Mouse (Mus musculus): Measurements from ENCODE around the gene Txnip. TPM values are rescaled to one million over a fixed set of nuclear protein-coding genes. Genes with fewer than 3 reads are reported as not detected.
"Not testable (repeated sequence)": the region's sequence is repeated elsewhere in the genome, so short reads cannot be mapped to it uniquely, and the experiment has no call there.

Gene Txnip
- polyA plus RNA-seq (2016; fragmentation: Nextera tagmentation; extraction: Ambion mirVana): 75.8 and 80.8 TPM in 2 replicates

GRCm38 (mm10) chr3:96557694-96558093 lies at the start of gene Txnip:
Gene Txnip, plus strand, starts transcription at chr3:96557957.
- Histone ChIP-seq H3K27ac (peak within 1 kb of the TSS; percentile 91), H3K4me1 (peaks cover 42% of the 10 kb centered on the region)

DNA sequence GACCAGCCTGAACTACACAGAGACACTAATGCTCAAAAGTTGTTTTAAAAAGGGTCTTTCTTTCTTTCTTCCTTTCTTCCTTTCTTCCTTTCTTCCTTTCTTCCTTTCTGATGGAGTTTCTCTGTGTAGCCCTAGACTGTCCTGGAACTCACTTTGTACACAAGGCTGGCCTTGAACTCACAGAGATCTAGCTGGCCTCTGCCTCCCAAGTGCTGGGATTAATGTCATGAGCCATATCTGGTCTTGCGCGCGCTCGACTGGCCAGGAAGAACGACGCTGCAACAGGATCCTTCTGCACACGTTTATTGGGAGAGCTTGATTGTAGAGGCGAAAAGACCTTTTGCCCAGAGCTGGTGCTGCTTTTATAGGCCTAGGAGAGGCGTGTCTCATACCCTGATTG lies 49.8 kb upstream of the Txnip start:
- H3K4me2 ChIP-seq (replicated peaks); H3K4me1 ChIP-seq; ATAC-seq (ENCODE audit: insufficient number of reproducible peaks, insufficient read depth, low FRiP score, low TSS enrichment); H3K9ac ChIP-seq; H3K27ac ChIP-seq; H3K4me3 ChIP-seq; H3K9me3 ChIP-seq; H3K27me3 ChIP-seq; H3K36me3 ChIP-seq: not testable (repeated sequence)
- WGBS: 89% methylated on average over 8 of the region's 9 CpGs

More at GRCm38 (mm10) chr3:96557694-96558093, at the start of gene Txnip:
- H3K9ac ChIP-seq: peak within 1 kb of the TSS; percentile 81
- ATAC-seq (ENCODE audit: insufficient number of reproducible peaks, insufficient read depth, low FRiP score, low TSS enrichment): peak; percentile 98
- H3K4me2 ChIP-seq (replicated peaks): peak within 1 kb of the TSS; percentile 79
- H3K36me3 ChIP-seq: peaks cover 21% of the 10 kb centered on the region
- under 1% methylated on average over 26 of the region's 26 CpGs for WGBS
- H3K4me3 ChIP-seq: peak within 1 kb of the TSS; percentile 79
- no peaks in the 10 kb centered on the region for H3K9me3 ChIP-seq
- no peaks in the 10 kb centered on the region for H3K27me3 ChIP-seq

DNA sequence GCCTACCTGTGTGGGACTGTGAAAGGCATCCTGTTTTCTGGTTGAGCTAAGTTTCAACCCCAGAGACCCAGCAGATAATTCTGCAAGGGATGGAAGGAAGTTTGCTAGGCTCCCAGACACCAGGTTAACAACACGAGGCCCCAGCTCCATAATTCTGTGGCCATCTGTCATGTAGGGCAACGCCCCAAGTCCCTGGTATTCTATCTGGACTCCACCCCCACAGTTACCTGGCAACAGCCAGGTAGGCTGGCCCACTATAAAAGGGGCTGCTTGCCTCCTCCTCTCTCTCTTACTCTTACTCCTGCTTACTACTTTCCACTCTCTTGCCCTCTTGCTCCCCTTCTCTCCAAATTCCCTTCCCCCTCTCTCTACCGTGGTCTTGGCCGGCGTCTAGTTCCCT lies 37.6 kb upstream of the Txnip start:
- Histone ChIP-seq H3K27ac (no peak overlapping the region), H3K4me2 (replicated peaks) (no peak overlapping the region), H3K27me3 (peaks cover 5% of the 10 kb centered on the region; the same call in 1 of the 2 replicates), H3K9ac (no peak overlapping the region), H3K4me3 (no peak overlapping the region), H3K4me1 (no peaks in the 10 kb centered on the region), H3K36me3 (no peaks in the 10 kb centered on the region), H3K9me3 (no peaks in the 10 kb centered on the region)
- no peak for ATAC-seq (ENCODE audit: insufficient number of reproducible peaks, insufficient read depth, low FRiP score, low TSS enrichment)
- whole genome bisulfite sequencing: 46% methylated on average over 5 of the region's 5 CpGs

DNA sequence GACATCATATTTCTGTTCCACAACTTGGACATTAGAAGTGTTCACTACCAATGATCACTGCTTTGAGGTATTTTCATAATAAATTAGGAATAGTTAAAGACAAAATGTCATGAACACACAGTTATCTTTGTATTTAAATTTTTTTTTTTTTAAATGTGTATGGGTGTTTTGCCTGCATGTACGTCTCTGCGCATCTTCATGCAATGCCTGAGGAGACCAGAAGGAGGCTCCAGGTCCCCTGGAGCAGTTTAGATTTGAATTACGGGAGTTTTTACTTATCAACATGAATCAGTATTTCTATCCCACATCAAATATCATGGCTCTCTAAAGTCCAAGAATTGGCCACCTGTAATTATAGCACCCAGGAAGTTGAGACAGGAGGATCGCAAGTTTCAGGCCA lies 35.6 kb upstream of the Txnip start:
- Histone ChIP-seq H3K4me1 (peaks cover 4% of the 10 kb centered on the region), H3K9ac (no peak overlapping the region), H3K27ac (no peak overlapping the region), H3K9me3 (no peaks in the 10 kb centered on the region), H3K36me3 (no peaks in the 10 kb centered on the region), H3K4me3 (no peak overlapping the region), H3K4me2 (replicated peaks) (no peak overlapping the region), H3K27me3 (peaks cover 20% of the 10 kb centered on the region)
- ATAC-seq (ENCODE audit: insufficient number of reproducible peaks, insufficient read depth, low FRiP score, low TSS enrichment): no peak
- WGBS: 60% methylated on average over 4 of the region's 4 CpGs

GRCm38 (mm10) chr3:96524028-96524810 lies 33.5 kb upstream of the Txnip start:
- Histone ChIP-seq H3K4me1 (peaks cover 9% of the 10 kb centered on the region), H3K27ac (no peak overlapping the region), H3K9ac (no peak overlapping the region), H3K4me2 (replicated peaks) (no peak overlapping the region), H3K36me3 (no peaks in the 10 kb centered on the region), H3K4me3 (no peak overlapping the region), H3K27me3 (peaks cover 40% of the 10 kb centered on the region), H3K9me3 (no peaks in the 10 kb centered on the region)
- ATAC-seq (ENCODE audit: insufficient number of reproducible peaks, insufficient read depth, low FRiP score, low TSS enrichment): no peak
- WGBS: 57% methylated on average over 12 of the region's 12 CpGs

DNA sequence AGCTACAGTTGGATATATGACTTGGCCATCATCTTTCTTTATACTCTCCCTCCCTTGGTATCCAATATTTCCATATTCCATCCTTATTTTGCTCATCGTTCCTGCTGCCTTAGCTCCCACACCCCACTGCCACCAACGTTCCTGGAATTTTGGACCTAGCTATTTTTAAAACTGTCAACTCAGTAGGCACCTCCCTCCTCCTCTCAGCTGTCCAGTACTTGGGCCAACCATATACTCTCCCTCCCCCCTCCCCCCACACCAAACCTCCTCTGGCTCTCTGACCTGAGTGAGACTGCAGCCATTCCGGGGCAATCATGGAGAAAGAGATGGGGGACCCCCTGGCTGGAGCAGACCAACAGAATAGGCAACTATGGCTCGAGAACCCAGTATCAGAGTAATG lies 32.8 kb upstream of the Txnip start, which contains the start of gene Hfe2:
Gene Hfe2 (plus strand): TSS at position 259 of the 400 bp plus-strand sequence.
- ATAC-seq (ENCODE audit: insufficient number of reproducible peaks, insufficient read depth, low FRiP score, low TSS enrichment): no peak
- Histone ChIP-seq H3K36me3 (no peaks in the 10 kb centered on the region), H3K9me3 (no peaks in the 10 kb centered on the region), H3K4me2 (replicated peaks) (no peak within 1 kb of the TSS), H3K4me3 (no peak within 1 kb of the TSS), H3K4me1 (peaks cover 9% of the 10 kb centered on the region), H3K27me3 (peaks cover 42% of the 10 kb centered on the region), H3K9ac (no peak within 1 kb of the TSS), H3K27ac (no peak within 1 kb of the TSS)
- 82% methylated on average over 4 of the region's 4 CpGs for WGBS

DNA sequence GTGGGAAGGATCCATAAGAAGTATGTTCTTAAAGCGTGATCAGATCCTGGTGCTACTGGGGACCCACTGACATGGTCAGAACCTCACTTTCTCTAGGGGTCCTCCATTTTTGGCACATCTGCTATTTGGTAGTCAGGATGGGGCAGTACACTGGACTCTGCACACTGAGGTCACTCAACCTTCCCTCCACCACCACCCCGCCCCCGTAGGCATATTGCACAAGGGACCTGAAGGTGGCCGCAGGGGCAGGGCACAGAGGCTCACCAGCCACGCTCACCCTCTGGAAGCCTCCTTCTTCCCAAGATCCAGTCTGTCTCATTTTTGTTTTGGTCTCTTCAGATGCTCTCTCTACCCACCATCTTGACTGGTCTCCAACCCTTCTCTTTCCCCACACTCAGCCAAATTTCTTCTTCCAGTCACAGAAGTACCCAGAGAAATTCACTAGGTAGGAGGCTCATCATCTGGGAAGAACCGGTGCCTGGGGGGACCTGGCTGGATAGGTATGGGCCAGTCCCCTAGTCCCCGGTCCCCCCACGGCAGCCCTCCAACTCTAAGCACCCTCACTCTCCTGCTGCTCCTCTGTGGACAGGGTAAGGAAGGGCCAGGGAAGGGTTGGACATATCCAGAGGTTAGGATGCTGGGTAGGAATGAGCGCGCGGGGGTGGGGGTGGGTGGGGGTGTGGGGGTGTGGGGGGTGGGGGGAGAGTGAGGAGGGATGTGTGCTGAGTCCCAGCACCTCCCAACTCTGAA lies 31.6 kb upstream of the Txnip start:
- Histone ChIP-seq H3K36me3 (no peaks in the 10 kb centered on the region), H3K4me2 (replicated peaks) (peak overlapping the region; percentile 81), H3K9me3 (no peaks in the 10 kb centered on the region), H3K4me1 (peaks cover 9% of the 10 kb centered on the region), H3K9ac (no peak overlapping the region), H3K27me3 (peaks cover 42% of the 10 kb centered on the region), H3K27ac (no peak overlapping the region), H3K4me3 (peak overlapping the region; percentile 40; the same call in 1 of the 2 replicates)
- no peak for ATAC-seq (ENCODE audit: insufficient number of reproducible peaks, insufficient read depth, low FRiP score, low TSS enrichment)
- WGBS: 74% methylated on average over 11 of the region's 11 CpGs

DNA sequence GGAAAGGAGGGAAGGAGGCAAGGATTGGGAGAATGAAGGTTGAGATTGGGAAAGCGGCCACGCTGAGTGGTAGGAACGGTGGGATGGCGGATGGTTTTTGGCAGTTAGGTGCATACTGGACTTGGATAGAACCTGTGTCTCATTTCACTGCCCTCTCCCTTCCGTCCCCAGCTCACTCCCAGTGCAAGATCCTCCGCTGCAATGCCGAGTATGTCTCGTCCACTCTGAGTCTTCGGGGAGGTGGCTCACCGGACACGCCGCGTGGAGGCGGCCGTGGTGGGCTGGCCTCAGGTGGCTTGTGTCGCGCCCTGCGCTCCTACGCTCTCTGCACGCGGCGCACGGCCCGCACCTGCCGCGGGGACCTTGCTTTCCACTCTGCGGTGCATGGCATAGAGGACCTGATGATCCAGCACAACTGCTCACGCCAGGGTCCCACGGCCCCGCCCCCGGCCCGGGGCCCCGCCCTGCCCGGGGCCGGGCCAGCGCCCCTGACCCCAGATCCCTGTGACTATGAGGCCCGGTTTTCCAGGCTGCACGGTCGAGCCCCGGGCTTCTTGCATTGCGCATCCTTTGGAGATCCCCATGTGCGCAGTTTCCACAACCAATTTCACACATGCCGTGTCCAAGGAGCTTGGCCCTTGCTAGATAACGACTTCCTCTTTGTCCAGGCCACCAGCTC lies 30.8 kb upstream of the Txnip start:
- Histone ChIP-seq H3K9ac (peak overlapping the region; percentile 43), H3K4me3 (peak overlapping the region; percentile 40), H3K4me1 (peaks cover 9% of the 10 kb centered on the region), H3K4me2 (replicated peaks) (peak overlapping the region; percentile 81), H3K9me3 (no peaks in the 10 kb centered on the region), H3K36me3 (no peaks in the 10 kb centered on the region), H3K27me3 (peaks cover 42% of the 10 kb centered on the region), H3K27ac (no peak overlapping the region)
- no peak for ATAC-seq (ENCODE audit: insufficient number of reproducible peaks, insufficient read depth, low FRiP score, low TSS enrichment)
- WGBS: 2% methylated on average over 44 of the region's 44 CpGs

DNA sequence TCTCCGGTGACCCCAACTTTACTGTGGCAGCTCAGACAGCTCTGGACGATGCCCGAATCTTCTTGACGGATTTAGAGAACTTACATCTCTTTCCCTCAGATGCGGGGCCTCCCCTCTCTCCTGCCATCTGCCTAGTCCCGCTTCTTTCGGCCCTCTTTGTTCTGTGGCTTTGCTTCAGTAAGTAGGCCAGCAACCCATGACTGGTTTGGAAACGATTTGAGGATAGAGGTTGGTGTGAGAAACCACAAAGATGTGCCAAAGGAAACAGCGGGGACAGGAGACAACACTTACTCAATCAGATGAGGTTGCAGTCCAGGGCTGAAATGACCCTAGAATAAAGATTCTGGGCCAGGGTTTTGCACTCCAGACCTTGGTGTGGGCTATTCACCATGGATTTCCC lies 29.3 kb upstream of the Txnip start:
- no peak overlapping the region for H3K9ac ChIP-seq
- no peak overlapping the region for H3K4me2 ChIP-seq (replicated peaks)
- H3K27me3 ChIP-seq: peaks cover 42% of the 10 kb centered on the region
- H3K9me3 ChIP-seq: no peaks in the 10 kb centered on the region
- H3K27ac ChIP-seq: no peak overlapping the region
- peaks cover 9% of the 10 kb centered on the region for H3K4me1 ChIP-seq
- H3K36me3 ChIP-seq: no peaks in the 10 kb centered on the region
- WGBS: 54% methylated on average over 9 of the region's 9 CpGs
- ATAC-seq (ENCODE audit: insufficient number of reproducible peaks, insufficient read depth, low FRiP score, low TSS enrichment): no peak
- no peak overlapping the region for H3K4me3 ChIP-seq

DNA sequence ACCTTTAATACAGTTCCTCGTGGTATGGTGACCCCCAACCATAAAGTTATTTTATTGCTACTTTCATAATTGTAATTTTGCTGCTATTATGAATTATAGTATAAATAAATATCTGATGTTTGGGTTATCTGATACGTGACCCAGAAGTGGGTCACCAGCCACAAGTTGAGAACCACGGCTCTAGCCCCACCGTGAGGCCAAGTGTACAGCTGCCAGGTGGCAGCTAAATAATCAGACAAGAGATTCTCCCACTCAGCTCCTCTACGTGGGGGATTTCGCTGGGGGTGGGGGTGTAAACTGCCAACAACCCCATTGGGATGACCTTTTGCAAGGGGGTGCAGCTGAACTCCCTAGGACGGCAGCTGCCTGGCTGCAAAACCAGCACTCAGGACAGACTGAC lies 25.7 kb upstream of the Txnip start:
- H3K4me3 ChIP-seq: no peak overlapping the region
- H3K36me3 ChIP-seq: no peaks in the 10 kb centered on the region
- no peak for ATAC-seq (ENCODE audit: insufficient number of reproducible peaks, insufficient read depth, low FRiP score, low TSS enrichment)
- WGBS: 61% methylated on average over 7 of the region's 7 CpGs
- H3K4me1 ChIP-seq: peaks cover 6% of the 10 kb centered on the region
- H3K9me3 ChIP-seq: no peaks in the 10 kb centered on the region
- H3K4me2 ChIP-seq (replicated peaks): no peak overlapping the region
- H3K9ac ChIP-seq: no peak overlapping the region
- peaks cover 24% of the 10 kb centered on the region for H3K27me3 ChIP-seq
- no peak overlapping the region for H3K27ac ChIP-seq

DNA sequence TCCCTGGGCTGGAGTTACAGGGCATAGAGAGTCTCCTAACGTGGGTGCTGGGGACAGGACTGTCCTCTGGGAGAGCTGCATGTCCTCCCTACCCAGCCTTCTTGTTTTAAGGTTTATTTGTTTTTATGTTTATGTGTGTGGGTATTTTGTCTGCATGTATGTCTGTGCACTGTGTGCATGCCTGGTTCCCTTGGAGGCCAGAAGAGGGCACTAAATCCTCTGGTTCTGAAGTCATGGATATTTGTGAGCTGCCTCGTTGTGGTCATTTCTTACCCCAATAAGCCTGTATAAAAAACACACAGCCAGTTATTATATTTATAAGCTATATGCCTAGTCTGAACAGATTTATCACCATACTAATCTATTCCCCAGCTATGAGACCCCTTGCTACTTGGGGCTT lies 23.5 kb upstream of the Txnip start:
- H3K36me3 ChIP-seq: no peaks in the 10 kb centered on the region
- peaks cover 4% of the 10 kb centered on the region; the same call in 1 of the 2 replicates for H3K4me1 ChIP-seq
- no peaks in the 10 kb centered on the region for H3K9me3 ChIP-seq
- no peak overlapping the region for H3K27ac ChIP-seq
- no peak overlapping the region for H3K4me2 ChIP-seq (replicated peaks)
- WGBS: 60% methylated on average over 2 of the region's 2 CpGs
- H3K9ac ChIP-seq: no peak overlapping the region
- ATAC-seq (ENCODE audit: insufficient number of reproducible peaks, insufficient read depth, low FRiP score, low TSS enrichment): no peak
- H3K4me3 ChIP-seq: no peak overlapping the region
- H3K27me3 ChIP-seq: 0 out of 2 replicates have a peak, but pooled peaks cover 2% of the 10 kb centered on the region

Measured in embryonic facial prominence, embryonic 12.5 days (tissue).